Mouse (Mus musculus): Measurements from ENCODE around the gene Hist1h2bp. TPM values are rescaled to one million over a fixed set of nuclear protein-coding genes. Genes with fewer than 3 reads are reported as not detected.
"Not testable (repeated sequence)": the region's sequence is repeated elsewhere in the genome, so short reads cannot be mapped to it uniquely, and the experiment has no call there.

Gene Hist1h2bp
- polyA plus RNA-seq, 1 experiment from 2014 or later: 0.72 TPM

GRCm38 (mm10) chr13:21753524-21754285 is 33.6 kb upstream of the Hist1h2bp start, which contains the start of the genes Hist1h2ak and Hist1h2bn:
Gene Hist1h2ak (minus strand): TSS chr13:21753827.
Gene Hist1h2bn (plus strand): TSS chr13:21754123.
- H3K27ac ChIP-seq (ENCODE audit: low read length): peak within 1 kb of the TSS; percentile 93
- under 1% methylated on average over 45 of the region's 50 CpGs for WGBS
- peak within 1 kb of the TSS; percentile 82 for H3K4me2 ChIP-seq (ENCODE audit: low read length)
- not testable (repeated sequence) for H3K36me3 ChIP-seq (ENCODE audit: control insufficient read depth, insufficient read depth, low read length); H3K27me3 ChIP-seq (ENCODE audit: control insufficient read depth, insufficient read depth, low read depth, low read length); H3K9me3 ChIP-seq (replicated peaks; ENCODE audit: control insufficient read depth, low read length, poor library complexity, severe bottlenecking)
- peak within 1 kb of the TSS; percentile 44 for H3K4me3 ChIP-seq (ENCODE audit: low read depth, low read length)
- ATAC-seq: peak; percentile 97
- peak within 1 kb of the TSS; percentile 66 for H3K9ac ChIP-seq (ENCODE audit: low read depth, low read length)
- H3K4me1 ChIP-seq (ENCODE audit: control insufficient read depth, insufficient read depth, low read length): peaks cover 20% of the 10 kb centered on the region

GRCm38 (mm10) chr13:21754294-21755001 is 32.8 kb upstream of the Hist1h2bp start:
- not testable (repeated sequence) for H3K36me3 ChIP-seq (ENCODE audit: control insufficient read depth, insufficient read depth, low read length); H3K27me3 ChIP-seq (ENCODE audit: control insufficient read depth, insufficient read depth, low read depth, low read length); H3K9me3 ChIP-seq (replicated peaks; ENCODE audit: control insufficient read depth, low read length, poor library complexity, severe bottlenecking)
- Histone ChIP-seq H3K4me2 (ENCODE audit: low read length) (peak overlapping the region; percentile 82), H3K4me3 (ENCODE audit: low read depth, low read length) (peak overlapping the region; percentile 44), H3K27ac (ENCODE audit: low read length) (peak overlapping the region; percentile 75), H3K9ac (ENCODE audit: low read depth, low read length) (peak overlapping the region; percentile 54), H3K4me1 (ENCODE audit: control insufficient read depth, insufficient read depth, low read length) (peaks cover 14% of the 10 kb centered on the region)
- peak; percentile 11; the same call in 1 of the 2 replicates for ATAC-seq
- under 1% methylated on average over 19 of the region's 26 CpGs for WGBS

GRCm38 (mm10) chr13:21755707-21756106 is 31.6 kb upstream of the Hist1h2bp start:
- H3K27ac ChIP-seq (ENCODE audit: low read length): no peak overlapping the region
- H3K36me3 ChIP-seq (ENCODE audit: control insufficient read depth, insufficient read depth, low read length): no peaks in the 10 kb centered on the region
- H3K4me3 ChIP-seq (ENCODE audit: low read depth, low read length): no peak overlapping the region
- H3K4me1 ChIP-seq (ENCODE audit: control insufficient read depth, insufficient read depth, low read length): peaks cover 12% of the 10 kb centered on the region
- H3K9me3 ChIP-seq (replicated peaks; ENCODE audit: control insufficient read depth, low read length, poor library complexity, severe bottlenecking): no peaks in the 10 kb centered on the region
- 71% methylated on average over 1 of the region's 1 CpGs for WGBS
- no peak overlapping the region for H3K9ac ChIP-seq (ENCODE audit: low read depth, low read length)
- H3K4me2 ChIP-seq (ENCODE audit: low read length): no peak overlapping the region
- no peak for ATAC-seq
- H3K27me3 ChIP-seq (ENCODE audit: control insufficient read depth, insufficient read depth, low read depth, low read length): no peaks in the 10 kb centered on the region

- Histone ChIP-seq H3K27me3 (ENCODE audit: control insufficient read depth, insufficient read depth, low read depth, low read length) (no peaks in the 10 kb centered on the region; the same call in 1 of the 2 replicates), H3K4me1 (ENCODE audit: control insufficient read depth, insufficient read depth, low read length) (peaks cover 20% of the 10 kb centered on the region), H3K9me3 (replicated peaks; ENCODE audit: control insufficient read depth, low read length, poor library complexity, severe bottlenecking) (no peaks in the 10 kb centered on the region), H3K9ac (ENCODE audit: low read depth, low read length) (peak overlapping the region; percentile 58), H3K27ac (ENCODE audit: low read length) (peak overlapping the region; percentile 76), H3K4me2 (ENCODE audit: low read length) (peak overlapping the region; percentile 88), H3K4me3 (ENCODE audit: low read depth, low read length) (peak overlapping the region; percentile 42), H3K36me3 (ENCODE audit: control insufficient read depth, insufficient read depth, low read length) (no peaks in the 10 kb centered on the region)
- WGBS: 5% methylated on average over 33 of the region's 33 CpGs
- peak; percentile 96 for ATAC-seq
Measured at GRCm38 (mm10) chr13:21778814-21779766, 8.2 kb upstream of the Hist1h2bp start.

GRCm38 (mm10) chr13:21779767-21780731 is 7.2 kb upstream of the Hist1h2bp start, which contains the start of gene Hist1h1b:
Gene Hist1h1b (minus strand): TSS chr13:21780625.
- WGBS: under 1% methylated on average over 44 of the region's 44 CpGs
- peaks cover 21% of the 10 kb centered on the region for H3K4me1 ChIP-seq (ENCODE audit: control insufficient read depth, insufficient read depth, low read length)
- peak within 1 kb of the TSS; percentile 42 for H3K4me3 ChIP-seq (ENCODE audit: low read depth, low read length)
- no peaks in the 10 kb centered on the region for H3K9me3 ChIP-seq (replicated peaks; ENCODE audit: control insufficient read depth, low read length, poor library complexity, severe bottlenecking)
- peak within 1 kb of the TSS; percentile 84 for H3K4me2 ChIP-seq (ENCODE audit: low read length)
- no peaks in the 10 kb centered on the region for H3K36me3 ChIP-seq (ENCODE audit: control insufficient read depth, insufficient read depth, low read length)
- ATAC-seq: peak; percentile 11; the same call in 1 of the 2 replicates
- peak within 1 kb of the TSS; percentile 76 for H3K27ac ChIP-seq (ENCODE audit: low read length)
- no peaks in the 10 kb centered on the region; the same call in 1 of the 2 replicates for H3K27me3 ChIP-seq (ENCODE audit: control insufficient read depth, insufficient read depth, low read depth, low read length)
- H3K9ac ChIP-seq (ENCODE audit: low read depth, low read length): peak within 1 kb of the TSS; percentile 25

GRCm38 (mm10) chr13:21781021-21781555 is 6.2 kb upstream of the Hist1h2bp start:
- 44% methylated on average over 6 of the region's 6 CpGs for WGBS
- no peak overlapping the region for H3K9ac ChIP-seq (ENCODE audit: low read depth, low read length)
- peaks cover 22% of the 10 kb centered on the region for H3K4me1 ChIP-seq (ENCODE audit: control insufficient read depth, insufficient read depth, low read length)
- H3K4me2 ChIP-seq (ENCODE audit: low read length): peak overlapping the region; percentile 84; the same call in 1 of the 2 replicates
- H3K4me3 ChIP-seq (ENCODE audit: low read depth, low read length): no peak overlapping the region
- no peaks in the 10 kb centered on the region for H3K36me3 ChIP-seq (ENCODE audit: control insufficient read depth, insufficient read depth, low read length)
- ATAC-seq: no peak
- no peaks in the 10 kb centered on the region; the same call in 1 of the 2 replicates for H3K27me3 ChIP-seq (ENCODE audit: control insufficient read depth, insufficient read depth, low read depth, low read length)
- H3K27ac ChIP-seq (ENCODE audit: low read length): no peak overlapping the region
- H3K9me3 ChIP-seq (replicated peaks; ENCODE audit: control insufficient read depth, low read length, poor library complexity, severe bottlenecking): no peaks in the 10 kb centered on the region

GRCm38 (mm10) chr13:21781639-21782038 is 5.6 kb upstream of the Hist1h2bp start:
- no peak for ATAC-seq
- 98% methylated on average over 1 of the region's 1 CpGs for WGBS
- no peaks in the 10 kb centered on the region for H3K36me3 ChIP-seq (ENCODE audit: control insufficient read depth, insufficient read depth, low read length)
- no peaks in the 10 kb centered on the region; the same call in 1 of the 2 replicates for H3K27me3 ChIP-seq (ENCODE audit: control insufficient read depth, insufficient read depth, low read depth, low read length)
- no peaks in the 10 kb centered on the region for H3K9me3 ChIP-seq (replicated peaks; ENCODE audit: control insufficient read depth, low read length, poor library complexity, severe bottlenecking)
- H3K4me1 ChIP-seq (ENCODE audit: control insufficient read depth, insufficient read depth, low read length): peaks cover 26% of the 10 kb centered on the region
- no peak overlapping the region for H3K27ac ChIP-seq (ENCODE audit: low read length)
- no peak overlapping the region for H3K9ac ChIP-seq (ENCODE audit: low read depth, low read length)
- no peak overlapping the region for H3K4me3 ChIP-seq (ENCODE audit: low read depth, low read length)
- H3K4me2 ChIP-seq (ENCODE audit: low read length): no peak overlapping the region
